Mouse (Mus musculus) midbrain, embryonic 11.5 days (tissue): ENCODE measurements around the gene Trpv2. TPM values are rescaled to one million over a fixed set of nuclear protein-coding genes. Genes with fewer than 3 reads are reported as not detected.
A peak's percentile ranks its signal among the peaks of the same experiment; 100 is the strongest.

ENCODE experiments used
- ATAC-seq: fragments of 200-750 bp; cut with Nextera tagmentation; 2 replicates; pipeline ENCODE4 v1.8.0; 2017; ENCODE audit warnings: moderate TSS enrichment, moderate library complexity; ENCODE audit not compliant: low FRiP score
- DNase-seq: peaks from one replicate; pipeline ENCODE4 v3.0.0; 2015; ENCODE audit warnings: low spot score; ENCODE audit errors: missing footprints
- H3K27ac ChIP-seq: fragments of 300-500 bp; sonication (generic); 2 replicates; pipeline ENCODE4 v1.5.1; 2014; ENCODE audit warnings: low read depth, low read length
- H3K27me3 ChIP-seq: fragments of 300-500 bp; sonication (generic); 2 replicates; pipeline ENCODE4 v1.6.1; 2014; ENCODE audit warnings: mild to moderate bottlenecking, low read length, moderate library complexity, mixed read lengths; ENCODE audit not compliant: control insufficient read depth, insufficient read depth
- H3K36me3 ChIP-seq: fragments of 300-500 bp; sonication (generic); 2 replicates; pipeline ENCODE4 v1.6.1; 2014; ENCODE audit warnings: mild to moderate bottlenecking, low read length, moderate library complexity, mixed read lengths; ENCODE audit not compliant: control insufficient read depth, insufficient read depth
- H3K4me1 ChIP-seq: fragments of 300-500 bp; sonication (generic); 2 replicates; pipeline ENCODE4 v1.6.1; 2014; ENCODE audit warnings: low read length; ENCODE audit not compliant: control insufficient read depth, insufficient read depth
- H3K4me2 ChIP-seq: fragments of 300-500 bp; sonication (generic); 2 replicates; pipeline ENCODE4 v1.6.1; 2014; ENCODE audit warnings: mild to moderate bottlenecking, moderate library complexity
- H3K4me3 ChIP-seq: fragments of 300-500 bp; sonication (generic); 2 replicates; pipeline ENCODE4 v1.5.1; 2014; ENCODE audit warnings: low read depth, low read length
- H3K9ac ChIP-seq: fragments of 300-500 bp; sonication (generic); 2 replicates; pipeline ENCODE4 v1.6.1; 2014; ENCODE audit warnings: low read length
- H3K9me3 ChIP-seq: fragments of 300-500 bp; sonication (generic); 2 replicates; pipeline ENCODE4 v1.6.1; 2016; ENCODE audit warnings: low read length; ENCODE audit not compliant: control insufficient read depth
- WGBS: fragments of 180-500 bp; shearing (Covaris S2); extraction: QIAGEN DNeasy Blood & Tissue Kit; methylation state at CpG from one replicate; pipeline ENCODE4 v1.1.7; 2014; 5-methylcytosine and 5-hydroxymethylcytosine counted together
- polyA plus RNA-seq: library from polyadenylated mRNA; unstranded; fragments of >200 nt; fragmentation: Nextera tagmentation; extraction: Ambion mirVana; gene quantifications from 2 replicates; pipeline ENCODE4 v1.2.1, GENCODE M21; 2014

Gene Trpv2
- polyA plus RNA-seq = 4.9 and 5.4 TPM in 2 replicates

DNA sequence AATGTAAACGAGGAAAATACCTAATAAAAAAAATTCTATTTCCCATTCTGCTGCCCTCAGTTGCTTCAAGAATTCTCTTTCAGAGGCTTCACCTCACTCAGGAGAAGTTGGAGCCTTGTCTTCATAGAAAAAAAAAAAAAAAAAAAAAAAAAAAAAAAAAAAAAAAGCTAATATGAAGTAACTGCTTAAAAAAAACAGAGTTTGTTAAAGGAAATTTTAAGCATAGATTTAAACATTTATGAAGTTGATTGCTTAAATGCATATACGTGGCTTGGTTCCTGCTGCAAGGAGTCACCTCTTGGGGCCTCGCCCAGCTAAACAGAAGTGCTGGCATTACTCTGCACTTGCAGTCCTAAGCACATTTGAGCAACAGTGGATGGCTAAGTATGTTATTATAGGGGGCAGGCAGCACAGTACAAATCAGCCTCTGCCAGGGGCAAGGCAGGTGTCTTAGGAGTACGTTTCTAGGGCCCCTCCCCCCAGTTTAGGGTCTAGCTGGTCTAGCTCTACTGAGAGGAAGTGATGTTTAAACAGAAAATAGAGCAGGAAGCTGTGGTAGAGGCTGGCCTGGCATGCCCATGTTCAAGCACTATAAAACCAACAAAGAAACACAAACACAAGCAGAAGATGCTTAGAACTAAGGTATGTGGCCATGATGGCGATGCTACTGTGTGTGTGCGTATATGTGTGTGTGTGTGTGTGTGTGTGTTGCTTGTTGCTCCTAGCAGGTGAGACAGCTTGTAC lies at the start of gene Trpv2:
Trpv2 (plus strand) TSS at position 528 of the 744 bp plus-strand sequence.
- Histone ChIP-seq H3K9me3 (no peaks in the 10 kb centered on the region), H3K27ac (no peak within 1 kb of the TSS), H3K27me3 (peaks cover 7% of the 10 kb centered on the region), H3K4me2 (peak within 1 kb of the TSS; percentile 96), H3K9ac (peak within 1 kb of the TSS; percentile 53; the same call in 1 of the 2 replicates), H3K36me3 (no peaks in the 10 kb centered on the region), H3K4me3 (peak within 1 kb of the TSS; percentile 39), H3K4me1 (no peaks in the 10 kb centered on the region)
- no peak for DNase-seq
- WGBS = 81% methylated on average over 6 of the region's 6 CpGs
- no peak for ATAC-seq

DNA sequence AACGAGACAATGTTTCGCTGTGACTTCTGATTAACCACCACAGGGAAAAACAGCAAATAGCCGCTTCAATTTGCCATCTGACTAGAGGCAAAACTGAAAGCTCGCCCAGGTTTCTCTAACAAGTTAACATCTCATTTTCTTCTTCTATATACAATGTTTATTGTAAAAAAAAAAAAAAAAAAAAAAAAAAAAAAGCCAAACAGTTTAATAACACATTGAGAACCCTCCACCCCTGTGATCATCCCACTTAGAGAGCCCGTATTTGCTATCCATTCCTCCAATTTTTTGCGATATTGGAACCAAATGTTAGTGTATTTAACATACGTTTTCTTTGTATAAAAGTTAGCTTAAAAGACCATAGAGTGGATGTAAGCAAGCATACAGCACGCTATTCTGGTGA lies 37.2 kb upstream of the Trpv2 start:
- Histone ChIP-seq H3K27me3 (0 out of 2 replicates have a peak, but pooled peaks cover 2% of the 10 kb centered on the region), H3K9ac (peak overlapping the region; percentile 22; the same call in 1 of the 2 replicates), H3K4me1 (peaks cover 10% of the 10 kb centered on the region), H3K4me3 (no peak overlapping the region), H3K27ac (no peak overlapping the region), H3K4me2 (peak overlapping the region; percentile 92; the same call in 1 of the 2 replicates), H3K36me3 (no peaks in the 10 kb centered on the region), H3K9me3 (no peaks in the 10 kb centered on the region)
- 86% methylated on average over 8 of the region's 8 CpGs for WGBS
- no peak for ATAC-seq
- no peak for DNase-seq

DNA sequence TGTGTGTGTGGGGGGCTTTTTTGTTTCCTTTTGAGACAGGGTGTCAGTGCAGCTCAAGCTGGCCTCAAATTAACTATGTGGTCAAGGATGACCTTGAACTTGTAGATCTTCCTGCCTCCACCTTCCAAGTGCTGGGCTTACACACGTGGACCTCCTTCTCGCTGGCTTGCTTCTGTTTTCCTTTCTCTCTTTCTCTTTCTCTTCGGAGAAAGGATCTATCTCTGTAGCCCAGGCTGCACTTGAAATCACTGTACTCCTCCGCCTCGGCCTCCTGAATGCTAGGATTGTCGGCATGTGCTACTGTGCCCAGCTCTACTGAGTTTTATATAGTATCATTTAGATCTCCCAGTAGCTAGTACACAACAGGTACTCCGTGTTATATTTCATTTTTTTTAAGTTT lies 36.7 kb upstream of the Trpv2 start:
- WGBS = 22% methylated on average over 7 of the region's 7 CpGs
- no peak overlapping the region for H3K27ac ChIP-seq
- H3K36me3 ChIP-seq = no peaks in the 10 kb centered on the region
- 0 out of 2 replicates have a peak, but pooled peaks cover 2% of the 10 kb centered on the region for H3K27me3 ChIP-seq
- DNase-seq = no peak
- H3K4me1 ChIP-seq = peaks cover 10% of the 10 kb centered on the region
- peak overlapping the region; percentile 92 for H3K4me2 ChIP-seq
- peak overlapping the region; percentile 78; the same call in 1 of the 2 replicates for H3K4me3 ChIP-seq
- H3K9me3 ChIP-seq = no peaks in the 10 kb centered on the region
- H3K9ac ChIP-seq = peak overlapping the region; percentile 22
- no peak for ATAC-seq

DNA sequence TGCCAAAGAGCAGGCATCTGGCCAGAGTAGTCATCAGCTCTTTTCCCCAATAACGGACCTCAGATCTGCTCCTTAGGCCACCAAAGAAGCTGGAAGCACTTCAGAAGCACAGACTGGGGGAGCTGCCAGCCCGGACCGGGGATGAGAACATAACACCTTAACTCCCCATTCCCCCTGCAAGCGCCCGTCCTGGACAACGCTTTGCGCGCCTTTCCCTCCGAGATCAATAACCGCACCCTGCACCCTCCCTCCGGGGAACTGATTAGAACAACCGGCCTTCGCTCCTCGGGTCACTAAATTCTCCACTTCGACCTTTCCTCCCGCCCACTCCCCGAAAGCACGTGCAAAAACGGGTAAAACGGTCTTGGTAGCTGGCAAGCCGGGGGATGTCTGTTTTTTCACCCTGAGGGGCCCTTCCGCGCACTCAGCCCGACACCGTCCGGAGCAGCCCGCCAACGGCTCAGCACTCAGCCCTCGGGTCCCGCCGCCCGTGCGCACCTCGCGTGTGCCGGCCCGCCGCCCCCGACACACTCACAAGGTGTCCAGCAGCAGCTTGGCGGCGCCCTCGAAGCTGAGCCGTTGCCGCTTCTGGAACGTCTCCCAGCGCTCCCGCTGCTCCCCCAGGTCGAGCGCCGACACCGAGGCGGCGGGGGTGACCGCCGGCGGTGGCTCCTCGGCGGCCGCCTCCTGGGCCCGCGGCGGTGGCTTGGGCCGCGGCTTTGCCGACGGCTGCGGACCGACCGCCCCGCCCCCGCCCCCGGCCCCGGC lies 35.8 kb upstream of the Trpv2 start:
- H3K27ac ChIP-seq = peak overlapping the region; percentile 51
- H3K4me3 ChIP-seq = peak overlapping the region; percentile 78
- no peaks in the 10 kb centered on the region for H3K36me3 ChIP-seq
- DNase-seq (peak; percentile 97), ATAC-seq (peak; percentile 85)
- H3K9ac ChIP-seq = peak overlapping the region; percentile 97
- no peaks in the 10 kb centered on the region for H3K9me3 ChIP-seq
- H3K27me3 ChIP-seq = 0 out of 2 replicates have a peak, but pooled peaks cover 2% of the 10 kb centered on the region
- H3K4me1 ChIP-seq = peaks cover 10% of the 10 kb centered on the region
- peak overlapping the region; percentile 92 for H3K4me2 ChIP-seq
- under 1% methylated on average over 44 of the region's 73 CpGs for WGBS

DNA sequence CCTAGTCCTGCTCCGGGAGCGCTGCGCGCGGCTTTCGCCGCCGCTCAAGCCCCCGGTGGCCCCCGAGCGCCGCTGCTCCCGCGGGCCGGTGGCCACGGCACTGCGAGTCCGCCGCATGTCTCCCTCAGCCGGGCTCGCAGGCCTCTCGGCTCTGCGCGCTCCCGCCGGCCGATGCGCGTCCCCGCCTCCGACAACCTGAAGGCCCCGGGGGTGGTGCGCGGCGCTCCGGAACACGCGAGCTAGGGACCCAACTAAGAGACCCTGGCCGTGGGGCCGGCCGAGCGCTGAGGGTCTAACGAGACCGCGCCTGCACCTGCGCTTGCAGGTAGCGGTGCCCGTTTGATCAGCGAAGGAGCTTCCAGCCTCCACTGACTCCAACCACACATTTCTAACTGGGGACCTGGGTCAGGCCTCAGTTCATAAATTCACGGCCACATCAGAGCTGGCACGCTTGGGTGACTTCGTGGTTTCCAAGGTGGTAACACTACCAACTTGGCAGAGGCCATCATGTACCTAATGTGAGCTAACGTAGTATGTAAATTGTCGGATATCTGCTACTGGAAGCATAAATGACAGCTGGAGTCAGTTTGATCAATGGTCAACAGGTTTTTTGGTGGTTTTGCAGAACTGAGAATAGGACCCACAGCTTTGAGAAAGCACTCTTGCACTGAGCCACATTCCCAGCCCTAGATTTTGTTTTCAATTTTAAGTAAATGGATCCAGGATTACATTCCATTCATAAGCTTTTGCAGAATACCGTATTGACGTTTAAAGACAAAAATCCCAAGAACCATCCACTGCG lies 35.0 kb upstream of the Trpv2 start, which contains the start of gene Cenpv:
Cenpv (minus strand) TSS at position 173 of the 802 bp plus-strand sequence.
- Histone ChIP-seq H3K9ac (peak within 1 kb of the TSS; percentile 97), H3K4me3 (peak within 1 kb of the TSS; percentile 78), H3K36me3 (no peaks in the 10 kb centered on the region), H3K27ac (peak within 1 kb of the TSS; percentile 51), H3K4me2 (peak within 1 kb of the TSS; percentile 92), H3K9me3 (no peaks in the 10 kb centered on the region), H3K27me3 (0 out of 2 replicates have a peak, but pooled peaks cover 2% of the 10 kb centered on the region), H3K4me1 (peaks cover 10% of the 10 kb centered on the region)
- ATAC-seq = peak; percentile 85
- DNase-seq = peak; percentile 98
- WGBS = 7% methylated on average over 55 of the region's 57 CpGs

DNA sequence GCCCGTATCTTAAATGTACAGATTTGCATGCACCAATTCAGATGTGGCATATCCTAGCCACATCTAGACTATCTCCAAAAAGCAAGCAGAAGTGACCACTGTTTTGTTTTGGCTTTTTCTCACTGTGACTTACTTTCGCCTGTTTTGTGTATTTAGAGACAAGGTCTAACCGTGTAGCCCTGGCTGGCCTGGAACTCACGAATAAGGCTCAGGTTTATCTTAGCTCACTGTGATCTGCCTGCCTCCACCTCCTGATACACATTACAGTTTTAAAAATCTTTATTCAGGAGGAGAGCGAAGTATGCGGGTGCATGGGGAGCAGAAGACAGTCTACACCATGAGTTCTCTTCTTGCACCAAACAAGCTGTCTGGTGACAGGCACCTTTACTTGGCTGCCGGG lies 34.1 kb upstream of the Trpv2 start:
- Histone ChIP-seq H3K27ac (no peak overlapping the region), H3K4me2 (no peak overlapping the region), H3K4me3 (no peak overlapping the region), H3K36me3 (no peaks in the 10 kb centered on the region), H3K27me3 (0 out of 2 replicates have a peak, but pooled peaks cover 2% of the 10 kb centered on the region), H3K4me1 (peaks cover 10% of the 10 kb centered on the region), H3K9me3 (no peaks in the 10 kb centered on the region), H3K9ac (no peak overlapping the region)
- DNase-seq (no peak), ATAC-seq (no peak)
- 81% methylated on average over 7 of the region's 7 CpGs for WGBS

DNA sequence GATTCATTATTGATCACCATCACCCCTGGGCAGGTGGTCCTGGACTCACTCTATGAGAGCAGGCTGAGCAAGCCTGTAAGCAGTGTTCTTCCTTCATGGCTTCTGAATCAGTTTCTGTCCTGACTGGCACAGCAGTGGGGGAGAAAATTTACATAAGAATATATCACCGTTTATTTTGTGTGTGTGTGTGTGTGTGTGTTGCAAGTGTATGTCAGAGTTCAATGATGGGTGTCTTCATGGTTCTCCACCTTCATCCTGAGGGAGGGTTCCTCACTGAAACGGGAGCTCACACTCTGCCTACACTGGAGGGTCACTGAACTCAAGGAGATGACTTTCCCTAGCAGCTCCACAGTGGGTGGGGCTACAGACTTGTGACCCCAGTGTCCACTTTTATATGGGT lies 33.3 kb upstream of the Trpv2 start:
- 61% methylated on average over 2 of the region's 2 CpGs for WGBS
- Histone ChIP-seq H3K27ac (no peak overlapping the region), H3K9ac (no peak overlapping the region), H3K27me3 (0 out of 2 replicates have a peak, but pooled peaks cover 2% of the 10 kb centered on the region), H3K4me1 (peaks cover 10% of the 10 kb centered on the region), H3K36me3 (no peaks in the 10 kb centered on the region), H3K9me3 (no peaks in the 10 kb centered on the region), H3K4me3 (no peak overlapping the region), H3K4me2 (no peak overlapping the region)
- no peak for DNase-seq
- no peak for ATAC-seq

DNA sequence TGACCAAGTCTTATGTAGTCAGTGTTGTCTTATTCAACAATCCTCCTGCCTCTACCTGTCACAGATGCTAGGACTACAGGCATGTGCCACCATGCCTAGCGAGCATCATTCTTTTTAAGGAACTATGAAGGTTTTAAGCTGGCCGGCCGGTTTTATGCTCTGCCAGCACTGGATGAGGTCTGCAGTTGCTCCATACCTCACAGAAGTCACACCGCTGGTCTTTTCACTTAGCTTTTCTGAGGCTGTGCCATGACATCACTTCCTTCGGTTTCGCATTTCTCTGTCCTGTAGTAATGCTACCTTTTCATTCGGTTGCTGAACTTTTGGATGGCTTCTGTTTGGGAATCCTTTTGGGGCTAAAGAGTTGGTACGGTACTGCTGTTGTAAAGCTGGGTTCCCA lies 32.7 kb upstream of the Trpv2 start:
- Histone ChIP-seq H3K36me3 (no peaks in the 10 kb centered on the region), H3K27ac (no peak overlapping the region), H3K9me3 (no peaks in the 10 kb centered on the region), H3K4me1 (peaks cover 10% of the 10 kb centered on the region), H3K4me2 (no peak overlapping the region), H3K4me3 (no peak overlapping the region), H3K27me3 (0 out of 2 replicates have a peak, but pooled peaks cover 2% of the 10 kb centered on the region), H3K9ac (no peak overlapping the region)
- WGBS = 87% methylated on average over 8 of the region's 8 CpGs
- ATAC-seq (no peak), DNase-seq (no peak)
